Mouse (Mus musculus) embryonic facial prominence, embryonic 10.5 days (tissue): ENCODE measurements around the gene Vps37c. TPM values are rescaled to one million over a fixed set of nuclear protein-coding genes. Genes with fewer than 3 reads are reported as not detected.

Source experiments
- DNase-seq: peaks from one replicate; pipeline ENCODE4 v3.0.0-alpha.2; 2017; ENCODE audit warnings: low spot score
- H3K27ac ChIP-seq: fragments of 300-500 bp; sonication (generic); replicated peaks from 2 replicates; pipeline ENCODE4 v1.5.1; 2016; ENCODE audit warnings: mild to moderate bottlenecking
- H3K27me3 ChIP-seq: fragments of 300-500 bp; sonication (generic); replicated peaks from 2 replicates; pipeline ENCODE4 v1.6.1; 2016; ENCODE audit warnings: low read depth, mild to moderate bottlenecking; ENCODE audit not compliant: poor library complexity, severe bottlenecking
- H3K36me3 ChIP-seq: fragments of 300-500 bp; sonication (generic); replicated peaks from 2 replicates; pipeline ENCODE4 v1.6.1; 2016; ENCODE audit warnings: mild to moderate bottlenecking, moderate library complexity
- H3K4me1 ChIP-seq: fragments of 300-500 bp; sonication (generic); 2 replicates; pipeline ENCODE4 v1.6.1; 2016
- H3K4me3 ChIP-seq: fragments of 300-500 bp; sonication (generic); 2 replicates; pipeline ENCODE4 v1.5.1; 2016; ENCODE audit warnings: mild to moderate bottlenecking, moderate library complexity
- H3K9me3 ChIP-seq: fragments of 300-500 bp; sonication (generic); 2 replicates; pipeline ENCODE4 v1.6.1; 2016; ENCODE audit warnings: mild to moderate bottlenecking
- WGBS: fragments of 180-500 bp; shearing (Covaris S2); methylation state at CpG from one replicate; pipeline ENCODE4 v1.1.7; 2016; 5-methylcytosine and 5-hydroxymethylcytosine counted together
- polyA plus RNA-seq: library from polyadenylated mRNA; unstranded; fragments of >200 nt; fragmentation: Nextera tagmentation; extraction: Ambion mirVana; gene quantifications from 2 replicates; pipeline ENCODE4 v1.2.1, GENCODE M21; 2016

Gene Vps37c
- polyA plus RNA-seq, 1 experiment from 2014 or later, result 40.8 TPM

GRCm38 (mm10) chr19:10665499-10665898 lies 23.0 kb upstream of the Vps37c start:
- no peaks in the 10 kb centered on the region for H3K4me1 ChIP-seq
- H3K9me3 ChIP-seq, result no peaks in the 10 kb centered on the region
- no peaks in the 10 kb centered on the region for H3K27me3 ChIP-seq
- DNase-seq, result peak; percentile 68
- no peaks in the 10 kb centered on the region for H3K36me3 ChIP-seq
- H3K4me3 ChIP-seq, result no peak overlapping the region
- no peak overlapping the region for H3K27ac ChIP-seq
- WGBS, result 23% methylated on average over 2 of the region's 2 CpGs

- H3K27me3 ChIP-seq, result no peaks in the 10 kb centered on the region
- no peaks in the 10 kb centered on the region for H3K9me3 ChIP-seq
- no peaks in the 10 kb centered on the region for H3K36me3 ChIP-seq
- 81% methylated on average over 4 of the region's 4 CpGs for WGBS
- DNase-seq, result no peak
- H3K4me3 ChIP-seq, result no peak overlapping the region
- H3K27ac ChIP-seq, result no peak overlapping the region
- no peaks in the 10 kb centered on the region for H3K4me1 ChIP-seq
These were observed 17.2 kb upstream of the Vps37c start for GRCm38 (mm10) chr19:10671319-10671718.

- Histone ChIP-seq H3K36me3 (no peaks in the 10 kb centered on the region), H3K9me3 (no peaks in the 10 kb centered on the region), H3K27me3 (no peaks in the 10 kb centered on the region), H3K4me3 (no peak overlapping the region), H3K4me1 (no peaks in the 10 kb centered on the region), H3K27ac (no peak overlapping the region)
- no peak for DNase-seq
- 75% methylated on average over 9 of the region's 9 CpGs for WGBS
These were observed 16.6 kb upstream of the Vps37c start for GRCm38 (mm10) chr19:10671854-10672417.

- no peak for DNase-seq
- no peaks in the 10 kb centered on the region for H3K36me3 ChIP-seq
- H3K4me1 ChIP-seq, result no peaks in the 10 kb centered on the region
- H3K4me3 ChIP-seq, result no peak overlapping the region
- H3K9me3 ChIP-seq, result no peaks in the 10 kb centered on the region
- no peaks in the 10 kb centered on the region for H3K27me3 ChIP-seq
- WGBS, result 59% methylated on average over 1 of the region's 1 CpGs
- no peak overlapping the region for H3K27ac ChIP-seq
These were observed 15.3 kb upstream of the Vps37c start for GRCm38 (mm10) chr19:10673275-10673674.

GRCm38 (mm10) chr19:10676656-10677055 lies 11.9 kb upstream of the Vps37c start:
- 84% methylated on average over 16 of the region's 16 CpGs for WGBS
- no peak for DNase-seq
- no peak overlapping the region for H3K27ac ChIP-seq
- H3K36me3 ChIP-seq, result no peaks in the 10 kb centered on the region
- no peaks in the 10 kb centered on the region for H3K27me3 ChIP-seq
- no peak overlapping the region for H3K4me3 ChIP-seq
- no peaks in the 10 kb centered on the region for H3K9me3 ChIP-seq
- H3K4me1 ChIP-seq, result no peaks in the 10 kb centered on the region

GRCm38 (mm10) chr19:10677915-10678771 lies 10.4 kb upstream of the Vps37c start, which contains the start of gene Pga5:
TSS of gene Pga5 (minus strand) at chr19:10678071.
- no peak within 1 kb of the TSS for H3K27ac ChIP-seq
- WGBS, result 48% methylated on average over 6 of the region's 6 CpGs

GRCm38 (mm10) chr19:10678772-10679067 lies 9.8 kb upstream of the Vps37c start:
- Histone ChIP-seq H3K9me3 (no peaks in the 10 kb centered on the region), H3K27me3 (no peaks in the 10 kb centered on the region), H3K27ac (no peak overlapping the region), H3K4me1 (no peaks in the 10 kb centered on the region), H3K36me3 (no peaks in the 10 kb centered on the region), H3K4me3 (no peak overlapping the region)
- DNase-seq, result no peak
- 83% methylated on average over 1 of the region's 1 CpGs for WGBS

More at GRCm38 (mm10) chr19:10677915-10678771, 10.4 kb upstream of the Vps37c start, which contains the start of gene Pga5:
- H3K36me3 ChIP-seq, result no peaks in the 10 kb centered on the region
- H3K4me1 ChIP-seq, result no peaks in the 10 kb centered on the region
- no peaks in the 10 kb centered on the region for H3K9me3 ChIP-seq
- DNase-seq, result peak; percentile 62
- H3K4me3 ChIP-seq, result no peak within 1 kb of the TSS
- no peaks in the 10 kb centered on the region for H3K27me3 ChIP-seq

GRCm38 (mm10) chr19:10681571-10681970 lies 7.0 kb upstream of the Vps37c start:
- Histone ChIP-seq H3K36me3 (no peaks in the 10 kb centered on the region), H3K4me3 (no peak overlapping the region), H3K27ac (no peak overlapping the region), H3K4me1 (no peaks in the 10 kb centered on the region), H3K27me3 (no peaks in the 10 kb centered on the region), H3K9me3 (no peaks in the 10 kb centered on the region)
- no peak for DNase-seq
- WGBS, result 62% methylated on average over 4 of the region's 4 CpGs

GRCm38 (mm10) chr19:10685081-10685480 lies 3.5 kb upstream of the Vps37c start:
- 91% methylated on average over 9 of the region's 9 CpGs for WGBS
- H3K27ac ChIP-seq, result no peak overlapping the region
- no peaks in the 10 kb centered on the region for H3K27me3 ChIP-seq
- no peak overlapping the region for H3K4me3 ChIP-seq
- H3K4me1 ChIP-seq, result peaks cover 22% of the 10 kb centered on the region
- no peaks in the 10 kb centered on the region for H3K36me3 ChIP-seq
- no peaks in the 10 kb centered on the region for H3K9me3 ChIP-seq
- DNase-seq, result no peak

GRCm38 (mm10) chr19:10685727-10686126 lies 2.8 kb upstream of the Vps37c start:
- no peak overlapping the region for H3K27ac ChIP-seq
- no peaks in the 10 kb centered on the region for H3K36me3 ChIP-seq
- peaks cover 28% of the 10 kb centered on the region for H3K4me1 ChIP-seq
- 81% methylated on average over 2 of the region's 2 CpGs for WGBS
- no peaks in the 10 kb centered on the region for H3K9me3 ChIP-seq
- H3K27me3 ChIP-seq, result no peaks in the 10 kb centered on the region
- DNase-seq, result no peak
- H3K4me3 ChIP-seq, result no peak overlapping the region

GRCm38 (mm10) chr19:10689470-10690166 lies 1.1 kb downstream of the Vps37c start:
- Histone ChIP-seq H3K4me3 (peak overlapping the region; percentile 84), H3K4me1 (peaks cover 35% of the 10 kb centered on the region), H3K9me3 (no peaks in the 10 kb centered on the region), H3K27me3 (no peaks in the 10 kb centered on the region), H3K27ac (peak overlapping the region; percentile 95), H3K36me3 (peaks cover 10% of the 10 kb centered on the region)
- 62% methylated on average over 5 of the region's 5 CpGs for WGBS
- no peak for DNase-seq

- Histone ChIP-seq H3K4me3 (peak overlapping the region; percentile 84), H3K9me3 (no peaks in the 10 kb centered on the region), H3K27me3 (no peaks in the 10 kb centered on the region), H3K4me1 (peaks cover 38% of the 10 kb centered on the region), H3K27ac (peak overlapping the region; percentile 95), H3K36me3 (peaks cover 10% of the 10 kb centered on the region)
- 89% methylated on average over 3 of the region's 3 CpGs for WGBS
- DNase-seq, result no peak
These were observed 1.8 kb downstream of the Vps37c start for GRCm38 (mm10) chr19:10690336-10690735.
